Comparison of ENCODE assay signal across 31 mouse cellular contexts in genomic region chr9:63561931-63562330, GRCm38 (mm10). TPM values are rescaled to one million over a fixed set of nuclear protein-coding genes. Genes with fewer than 3 reads are reported as not detected.
DNase-seq lines count a peak whose midpoint lies in the region; ATAC-seq and TF ChIP-seq lines count a peak whose summit lies in the region.
"Had no signal": no experiment of that assay in that cellular context is flagged by ENCODE, and none has a peak within 500 bp of the region (broad histone marks: within the 10 kb centered on the region; RNA-seq: fewer than 3 reads in every experiment).

No protein-coding gene starts in this region.

- no peaks in the 10 kb centered on the region for H3K27me3 ChIP-seq in hindbrain, postnatal 0 days (ENCODE audit: insufficient read depth, low read length)
- H3K27me3 ChIP-seq in hindbrain, embryonic 10.5 days (ENCODE audit: insufficient read depth, poor library complexity, severe bottlenecking), result no peaks in the 10 kb centered on the region
- H3K27me3 ChIP-seq in cerebellum, adult 2 months (ENCODE audit: control insufficient read depth, insufficient read depth, low read length), result no peaks in the 10 kb centered on the region
- H3K27me3 ChIP-seq in neural tube, embryonic 15.5 days (replicated peaks), result no peaks in the 10 kb centered on the region
- no peaks in the 10 kb centered on the region for H3K27me3 ChIP-seq in limb, embryonic 10.5 days (ENCODE audit: low read depth, poor library complexity, severe bottlenecking)
- H3K27me3 ChIP-seq: hindbrain, embryonic 12.5 days; liver, embryonic 12.5 days had no signal

- no peak overlapping the region for H3K4me2 ChIP-seq in hindbrain, postnatal 0 days (ENCODE audit: low read depth, low read length)
- no peak overlapping the region for H3K4me2 ChIP-seq in neural tube, embryonic 15.5 days
- H3K4me2 ChIP-seq: embryonic facial prominence, embryonic 13.5 days; hindbrain, embryonic 12.5 days; liver, embryonic 12.5 days had no signal

- no peak for DNase-seq in hindbrain, postnatal 0 days (ENCODE audit: low spot score)
- DNase-seq in hindbrain, embryonic 10.5 days (ENCODE audit: low spot score), result no peak
- peak; percentile 43 for DNase-seq in brain, adult 2 months (ENCODE audit: low read depth, low spot score)
- DNase-seq in cerebellum, adult 2 months, result peak; percentile 52 to 69
- DNase-seq in cerebellum, postnatal 14 days, result peak; percentile 64 to 77
- no peak for DNase-seq in lung, postnatal 36 days
- no peak for DNase-seq in limb, embryonic 10.5 days (ENCODE audit: low spot score)
- DNase-seq: adrenal gland, adult 2 months; adrenal gland, postnatal 36 days; B cell, adult 2 months; heart, postnatal 14 days; kidney, adult 11 months; kidney, postnatal 25 days; liver, postnatal 0 days; right cerebral cortex, adult 18-20 months; spleen, adult 18-20 months; thymus, adult 18-20 months had no signal

- TF ChIP-seq CTCF in hindbrain, postnatal 0 days (IDR thresholded peaks at IDR 0.05; ENCODE audit: low read depth), result no peak
- TF ChIP-seq CTCF in cerebellum, adult 2 months (IDR thresholded peaks at IDR 0.05; ENCODE audit: borderline replicate concordance, insufficient read depth, low read depth, low read length), result no peak

- H3K4me1 ChIP-seq in hindbrain, postnatal 0 days (ENCODE audit: insufficient read depth, low read length), result no peaks in the 10 kb centered on the region
- peaks cover 10% of the 10 kb centered on the region; the same call in 1 of the 2 replicates for H3K4me1 ChIP-seq in hindbrain, embryonic 10.5 days (replicated peaks)
- peaks cover 8% of the 10 kb centered on the region for H3K4me1 ChIP-seq in cerebellum, adult 2 months (ENCODE audit: control insufficient read depth, insufficient read depth, low read length)
- H3K4me1 ChIP-seq in neural tube, embryonic 15.5 days, result 0 out of 2 replicates have a peak, but pooled peaks cover 6% of the 10 kb centered on the region
- H3K4me1 ChIP-seq in limb, embryonic 10.5 days, result 0 out of 2 replicates have a peak, but pooled peaks cover 5% of the 10 kb centered on the region
- H3K4me1 ChIP-seq: embryonic facial prominence, embryonic 13.5 days; hindbrain, embryonic 12.5 days; liver, embryonic 12.5 days had no signal

- H3K4me3 ChIP-seq in hindbrain, postnatal 0 days (ENCODE audit: low read length), result no peak overlapping the region
- no peak overlapping the region for H3K4me3 ChIP-seq in hindbrain, embryonic 10.5 days
- H3K4me3 ChIP-seq in cerebellum, adult 2 months (replicated peaks; ENCODE audit: insufficient read depth, low read depth, low read length), result no peak overlapping the region
- no peak overlapping the region for H3K4me3 ChIP-seq in neural tube, embryonic 15.5 days (replicated peaks)
- no peak overlapping the region for H3K4me3 ChIP-seq in limb, embryonic 10.5 days
- H3K4me3 ChIP-seq: embryonic facial prominence, embryonic 13.5 days; erythroblast, embryonic 14.5 days; hindbrain, embryonic 12.5 days; layer of hippocampus, adult 2 months; liver, embryonic 12.5 days; midbrain, embryonic 10.5 days had no signal

- ATAC-seq in hindbrain, postnatal 0 days, result peak; percentile 12; the same call in 1 of the 2 replicates
- ATAC-seq in neural tube, embryonic 15.5 days (ENCODE audit: low FRiP score), result no peak
- ATAC-seq: activated CD4-positive, CD25-positive, alpha-beta regulatory T cell, adult 4 months; forebrain, embryonic 16.5 days; liver, embryonic 12.5 days; liver, postnatal 0 days; midbrain, embryonic 16.5 days had no signal

- H3K9ac ChIP-seq in hindbrain, postnatal 0 days (replicated peaks; ENCODE audit: low read length), result no peak overlapping the region
- H3K9ac ChIP-seq in neural tube, embryonic 15.5 days (replicated peaks), result no peak overlapping the region
- H3K9ac ChIP-seq: embryonic facial prominence, embryonic 13.5 days; hindbrain, embryonic 12.5 days; liver, embryonic 12.5 days; liver, postnatal 0 days had no signal

- 58% methylated on average over 8 of the region's 8 CpGs for WGBS in hindbrain, postnatal 0 days
- WGBS in hindbrain, embryonic 10.5 days, result 74% methylated on average over 8 of the region's 8 CpGs
- 19% methylated on average over 8 of the region's 8 CpGs for WGBS in cerebellum, adult 2 months
- WGBS in neural tube, embryonic 15.5 days, result 57% methylated on average over 8 of the region's 8 CpGs
- 72% methylated on average over 8 of the region's 8 CpGs for WGBS in limb, embryonic 10.5 days

- no peak overlapping the region for H3K27ac ChIP-seq in hindbrain, postnatal 0 days
- no peak overlapping the region for H3K27ac ChIP-seq in hindbrain, embryonic 10.5 days
- H3K27ac ChIP-seq in cerebellum, adult 2 months (ENCODE audit: insufficient read depth, low read length), result no peak overlapping the region
- H3K27ac ChIP-seq in neural tube, embryonic 15.5 days (replicated peaks), result no peak overlapping the region
- no peak overlapping the region for H3K27ac ChIP-seq in limb, embryonic 10.5 days
- H3K27ac ChIP-seq: embryonic facial prominence, embryonic 13.5 days; hindbrain, embryonic 12.5 days; layer of hippocampus, adult 2 months; liver, embryonic 12.5 days; macrophage had no signal

- no peak for TF ChIP-seq POLR2A in cerebellum, adult 2 months (IDR thresholded peaks at IDR 0.05; ENCODE audit: borderline replicate concordance, insufficient read depth, low read length)

- no peaks in the 10 kb centered on the region for H3K9me3 ChIP-seq in hindbrain, postnatal 0 days (ENCODE audit: low read length)
- H3K9me3 ChIP-seq in hindbrain, embryonic 10.5 days, result no peaks in the 10 kb centered on the region
- no peaks in the 10 kb centered on the region for H3K9me3 ChIP-seq in neural tube, embryonic 15.5 days (replicated peaks)
- no peaks in the 10 kb centered on the region for H3K9me3 ChIP-seq in limb, embryonic 10.5 days (replicated peaks)
- H3K9me3 ChIP-seq: embryonic facial prominence, embryonic 13.5 days; hindbrain, embryonic 12.5 days; liver, embryonic 12.5 days; midbrain, embryonic 10.5 days had no signal

- no peaks in the 10 kb centered on the region for H3K36me3 ChIP-seq in hindbrain, postnatal 0 days (ENCODE audit: insufficient read depth, low read length)
- H3K36me3 ChIP-seq in hindbrain, embryonic 10.5 days, result no peaks in the 10 kb centered on the region
- no peaks in the 10 kb centered on the region for H3K36me3 ChIP-seq in neural tube, embryonic 15.5 days
- H3K36me3 ChIP-seq in limb, embryonic 10.5 days, result no peaks in the 10 kb centered on the region
- H3K36me3 ChIP-seq: embryonic facial prominence, embryonic 13.5 days; hindbrain, embryonic 12.5 days; liver, embryonic 12.5 days; midbrain, embryonic 10.5 days had no signal

RNA-seq across cellular contexts. Expression of gene Iqch, which starts 40.4 kb away (rescaled TPM):
- 0.26 TPM in 1 of 2 replicates, not detected in the other for total RNA-seq in hindbrain, postnatal 0 days (2014; rRNA removed)
- 0.18 TPM in 2 replicates for polyA plus RNA-seq in hindbrain, postnatal 0 days (2015; fragmentation: Nextera tagmentation; extraction: Ambion mirVana)
- polyA plus RNA-seq in hindbrain, embryonic 10.5 days (2016; fragmentation: Nextera tagmentation; extraction: Ambion mirVana), result 0.07 and 0.13 TPM in 2 replicates
- polyA plus RNA-seq in cerebellum, adult 2 months (2012; rRNA removed), result 0.08 TPM in 1 of 2 replicates, not detected in the other
- 0.12 and 0.24 TPM in 2 replicates for polyA plus RNA-seq in neural tube, embryonic 15.5 days (2015; fragmentation: Nextera tagmentation; extraction: Ambion mirVana)
- 0.16 and 0.18 TPM in 2 replicates for polyA plus RNA-seq in limb, embryonic 10.5 days (2016; fragmentation: Nextera tagmentation; extraction: Ambion mirVana)
- total RNA-seq: adrenal gland, postnatal 36 days; gastrocnemius, adult 8-10 months; gastrocnemius, postnatal 4 days; heart, postnatal 14 days had no signal
- polyA plus RNA-seq: activated CD4-positive, CD25-positive, alpha-beta regulatory T cell, adult 4 months; adrenal gland, adult 2 months; embryonic facial prominence, embryonic 13.5 days; erythroblast, embryonic 14.5 days; heart, embryonic 14.5 days; liver, embryonic 12.5 days; macrophage had no signal

RNA-seq across cellular contexts. Expression of gene Aagab, which starts 40.5 kb away (rescaled TPM):
- total RNA-seq in hindbrain, postnatal 0 days (2014; rRNA removed), result 30.9 and 37.0 TPM in 2 replicates
- polyA plus RNA-seq in hindbrain, postnatal 0 days (2015; fragmentation: Nextera tagmentation; extraction: Ambion mirVana), result 51.9 and 55.2 TPM in 2 replicates
- 46.0 and 50.4 TPM in 2 replicates for polyA plus RNA-seq in hindbrain, embryonic 10.5 days (2016; fragmentation: Nextera tagmentation; extraction: Ambion mirVana)
- polyA plus RNA-seq in cerebellum, adult 2 months (2012; rRNA removed), result 31.0 and 31.9 TPM in 2 replicates
- polyA plus RNA-seq in neural tube, embryonic 15.5 days (2015; fragmentation: Nextera tagmentation; extraction: Ambion mirVana), result 51.5 and 56.0 TPM in 2 replicates
- polyA plus RNA-seq in limb, embryonic 10.5 days (2016; fragmentation: Nextera tagmentation; extraction: Ambion mirVana), result 36.8 and 45.4 TPM in 2 replicates

Comparison
In these comparisons a context has a peak if more than half of its experiments do, and no peak if none do; other contexts are left out.
1. DNase-seq: peak in brain, adult 2 months (single experiment), cerebellum, adult 2 months (2 of 2) and cerebellum, postnatal 14 days (2 of 2); none in hindbrain, postnatal 0 days (single experiment), hindbrain, embryonic 10.5 days (single experiment), lung, postnatal 36 days (single experiment) and limb, embryonic 10.5 days (single experiment).